Mouse (Mus musculus): ENCODE data around the gene Kcnc1.

- peak; percentile 67 for TF ChIP-seq CTCF (IDR thresholded peaks at IDR 0.05; ENCODE audit: low read depth)
- no peak for TF ChIP-seq EP300 (optimal IDR thresholded peaks at IDR 0.05)
Observed at GRCm38 (mm10) chr7:46422764-46423412, 26.6 kb downstream of the Kcnc1 start.
